Mouse (Mus musculus): ENCODE measurements around the gene Defb48. TPM values are rescaled to one million over a fixed set of nuclear protein-coding genes. Genes with fewer than 3 reads are reported as not detected.

The Defb48 gene
- total RNA-seq (2021) = not detected
- long read RNA-seq = 0 reads

GRCm38 (mm10) chr14:62984410-62984809 lies at the start of gene Defb48:
Defb48 (minus strand) TSS chr14:62984510.
- no peak for DNase-seq (ENCODE audit: low spot score in 2 of 2)

GRCm38 (mm10) chr14:63020524-63021156 lies 36.3 kb upstream of the Defb48 start:
- no peak for DNase-seq (ENCODE audit: low spot score in 2 of 2)

- no peak for DNase-seq (ENCODE audit: low spot score in 2 of 2)
These were observed 30.4 kb upstream of the Defb48 start for GRCm38 (mm10) chr14:63014667-63015066.

GRCm38 (mm10) chr14:63013082-63013481 lies 28.8 kb upstream of the Defb48 start:
- DNase-seq (ENCODE audit: low spot score in 2 of 2) = no peak

- DNase-seq (ENCODE audit: low spot score in 2 of 2) = no peak
These were observed 27.2 kb upstream of the Defb48 start, which contains the start of gene Defb43 for GRCm38 (mm10) chr14:63011471-63011870. Defb43 (plus strand) TSS chr14:63011771.

GRCm38 (mm10) chr14:63002588-63002987 lies 18.3 kb upstream of the Defb48 start:
- DNase-seq (ENCODE audit: low spot score in 2 of 2) = no peak

GRCm38 (mm10) chr14:62998977-62999376 lies 14.7 kb upstream of the Defb48 start:
- DNase-seq (ENCODE audit: low spot score in 2 of 2) = no peak

GRCm38 (mm10) chr14:62997777-62998176 lies 13.5 kb upstream of the Defb48 start, which contains the start of gene Defb47:
Defb47 (plus strand) TSS chr14:62998077.
- DNase-seq (ENCODE audit: low spot score in 2 of 2) = no peak

GRCm38 (mm10) chr14:62991849-62992510 lies 7.7 kb upstream of the Defb48 start:
- DNase-seq (ENCODE audit: low spot score in 2 of 2) = no peak

- DNase-seq (ENCODE audit: low spot score in 2 of 2) = no peak
These were observed 7.0 kb upstream of the Defb48 start for GRCm38 (mm10) chr14:62991271-62991670.

GRCm38 (mm10) chr14:62979815-62980214 lies 4.5 kb downstream of the Defb48 start:
- DNase-seq (ENCODE audit: low spot score in 2 of 2) = no peak

- DNase-seq (ENCODE audit: low spot score in 2 of 2) = peak; percentile 80
These were observed 9.3 kb downstream of the Defb48 start for GRCm38 (mm10) chr14:62975046-62975445.

GRCm38 (mm10) chr14:62965811-62966520 lies 18.3 kb downstream of the Defb48 start:
- no peak for DNase-seq (ENCODE audit: low spot score in 2 of 2)

- no peak for DNase-seq (ENCODE audit: low spot score in 2 of 2)
These were observed 19.0 kb downstream of the Defb48 start for GRCm38 (mm10) chr14:62965342-62965741.

- peak in 1 of 2 experiments; percentile 1 for DNase-seq (ENCODE audit: low spot score in 2 of 2)
These were observed 20.7 kb downstream of the Defb48 start for GRCm38 (mm10) chr14:62963632-62964031.

- DNase-seq (ENCODE audit: low spot score in 2 of 2) = no peak
These were observed 28.2 kb downstream of the Defb48 start for GRCm38 (mm10) chr14:62956091-62956490.

- no peak for DNase-seq (ENCODE audit: low spot score in 2 of 2)
These were observed 37.5 kb downstream of the Defb48 start for GRCm38 (mm10) chr14:62946794-62947193.

- DNase-seq (ENCODE audit: low spot score in 2 of 2) = no peak
These were observed 43.8 kb downstream of the Defb48 start for GRCm38 (mm10) chr14:62940383-62941074.

- no peak for DNase-seq (ENCODE audit: low spot score in 2 of 2)
These were observed 44.9 kb downstream of the Defb48 start for GRCm38 (mm10) chr14:62939435-62939834.

GRCm38 (mm10) chr14:62937675-62938074 lies 46.6 kb downstream of the Defb48 start:
- DNase-seq (ENCODE audit: low spot score in 2 of 2) = peak; percentile 25 to 30

GRCm38 (mm10) chr14:62936631-62937380 lies 47.5 kb downstream of the Defb48 start:
- no peak for DNase-seq (ENCODE audit: low spot score in 2 of 2)

Measured in layer of hippocampus, postnatal 10 days (tissue).